Mouse (Mus musculus): ENCODE results near the gene Srd5a1.
A peak's percentile ranks its signal among the peaks of the same experiment; 100 is the strongest.

The Srd5a1 gene

GRCm38 (mm10) chr13:69537366-69537765, 73.9 kb downstream of the Srd5a1 start:
- DNase-seq: peak in 1 of 2 experiments; percentile 65

- no peak for DNase-seq
Observed at GRCm38 (mm10) chr13:69536021-69536420, 75.2 kb downstream of the Srd5a1 start.

GRCm38 (mm10) chr13:69534654-69535551, 76.3 kb downstream of the Srd5a1 start:
- peak; percentile 99 to 100 for DNase-seq

- no peak for DNase-seq
Observed at GRCm38 (mm10) chr13:69534334-69534653, 76.9 kb downstream of the Srd5a1 start, which contains the start of gene Tent4a. Gene Tent4a, minus strand, starts transcription at chr13:69534617.

- peak; percentile 81 to 83 for DNase-seq
Observed at GRCm38 (mm10) chr13:69533405-69534333, 77.6 kb downstream of the Srd5a1 start, which contains the start of gene Nsun2. Gene Nsun2, plus strand, starts transcription at chr13:69533746.

GRCm38 (mm10) chr13:69532893-69533404, 78.3 kb downstream of the Srd5a1 start:
- DNase-seq: no peak

GRCm38 (mm10) chr13:69532101-69532892, 78.9 kb downstream of the Srd5a1 start:
- peak in 1 of 2 experiments; percentile 33 for DNase-seq

- no peak for DNase-seq
Observed at GRCm38 (mm10) chr13:69531431-69531830, 79.8 kb downstream of the Srd5a1 start.

GRCm38 (mm10) chr13:69530951-69531350, 80.3 kb downstream of the Srd5a1 start:
- DNase-seq: no peak

GRCm38 (mm10) chr13:69530156-69530555, 81.1 kb downstream of the Srd5a1 start:
- DNase-seq: peak in 1 of 2 experiments; percentile 24

GRCm38 (mm10) chr13:69528531-69528930, 82.7 kb downstream of the Srd5a1 start:
- DNase-seq: no peak

- DNase-seq: no peak
Observed at GRCm38 (mm10) chr13:69525867-69526266, 85.4 kb downstream of the Srd5a1 start.

- no peak for DNase-seq
Observed at GRCm38 (mm10) chr13:69524158-69524530, 87.1 kb downstream of the Srd5a1 start.

Measured in cerebellum, postnatal 10 days (tissue).